Mouse (Mus musculus): Measurements from ENCODE around the gene Slc31a2. TPM values are rescaled to one million over a fixed set of nuclear protein-coding genes. Genes with fewer than 3 reads are reported as not detected.

Slc31a2 gene
- polyA plus RNA-seq, 1 experiment: 30.7 TPM

- WGBS: 93% methylated on average over 4 of the region's 4 CpGs
- H3K4me1 ChIP-seq (ENCODE audit: control insufficient read depth, insufficient read depth, low read length): no peaks in the 10 kb centered on the region
- TF ChIP-seq POLR2A (IDR thresholded peaks at IDR 0.05; ENCODE audit: borderline replicate concordance, extremely low read depth, low read depth, low read length) (no peak), CTCF (IDR thresholded peaks at IDR 0.05; ENCODE audit: insufficient read depth, low read length) (no peak)
- no peak overlapping the region for H3K4me3 ChIP-seq (replicated peaks; ENCODE audit: extremely low read depth, low read depth, low read length)
- no peak for DNase-seq
Observed at GRCm38 (mm10) chr4:62306840-62307239, 44.5 kb downstream of the Slc31a2 start.

DNA sequence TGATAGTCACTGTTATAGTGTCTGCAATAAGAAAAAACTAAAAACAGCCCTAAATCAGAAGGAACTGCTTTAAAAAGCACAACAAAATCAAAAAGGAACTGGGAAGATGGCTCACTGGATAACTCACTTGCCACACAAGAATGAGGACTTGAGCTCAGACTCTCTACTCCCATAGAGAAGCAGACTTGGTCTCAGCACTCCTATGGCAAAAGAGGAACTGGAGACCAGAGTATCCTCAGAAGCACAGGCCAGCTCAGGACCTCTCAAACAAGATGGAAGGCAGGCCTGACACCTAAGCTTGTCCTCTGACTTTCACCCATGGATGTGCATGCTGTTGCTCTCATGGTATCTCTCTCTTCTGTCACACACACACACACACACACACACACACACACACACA, 46.0 kb downstream of the Slc31a2 start:
- no peak overlapping the region for H3K4me3 ChIP-seq (replicated peaks; ENCODE audit: extremely low read depth, low read depth, low read length)
- TF ChIP-seq POLR2A (IDR thresholded peaks at IDR 0.05; ENCODE audit: borderline replicate concordance, extremely low read depth, low read depth, low read length) (no peak), CTCF (IDR thresholded peaks at IDR 0.05; ENCODE audit: insufficient read depth, low read length) (no peak)
- DNase-seq: no peak
- H3K4me1 ChIP-seq (ENCODE audit: control insufficient read depth, insufficient read depth, low read length): no peaks in the 10 kb centered on the region

DNA sequence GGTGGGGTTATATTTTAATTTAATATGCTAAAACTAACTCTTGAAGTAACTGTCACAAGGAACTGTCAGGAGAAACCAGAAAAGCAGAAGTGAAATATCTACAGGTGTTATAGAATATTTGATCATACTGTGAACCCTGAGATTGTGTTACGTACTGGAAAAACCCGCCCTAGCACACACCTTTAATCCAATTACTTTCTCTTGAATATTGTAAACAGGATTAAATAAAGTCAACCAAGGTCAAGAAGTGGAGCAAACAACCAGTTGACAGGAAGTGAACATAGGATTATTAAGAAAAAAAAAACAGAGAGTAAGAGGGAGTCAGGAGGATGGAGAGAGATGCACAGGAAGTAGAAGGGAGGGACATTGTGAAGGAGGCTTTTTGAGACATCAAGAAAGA, 50.5 kb downstream of the Slc31a2 start:
- Histone ChIP-seq H3K4me3 (replicated peaks; ENCODE audit: extremely low read depth, low read depth, low read length) (no peak overlapping the region), H3K4me1 (ENCODE audit: control insufficient read depth, insufficient read depth, low read length) (no peaks in the 10 kb centered on the region)
- TF ChIP-seq CTCF (IDR thresholded peaks at IDR 0.05; ENCODE audit: insufficient read depth, low read length): no peak
- no peak for TF ChIP-seq POLR2A (IDR thresholded peaks at IDR 0.05; ENCODE audit: borderline replicate concordance, extremely low read depth, low read depth, low read length)
- WGBS: 82% methylated on average over 2 of the region's 2 CpGs
- DNase-seq: no peak

DNA sequence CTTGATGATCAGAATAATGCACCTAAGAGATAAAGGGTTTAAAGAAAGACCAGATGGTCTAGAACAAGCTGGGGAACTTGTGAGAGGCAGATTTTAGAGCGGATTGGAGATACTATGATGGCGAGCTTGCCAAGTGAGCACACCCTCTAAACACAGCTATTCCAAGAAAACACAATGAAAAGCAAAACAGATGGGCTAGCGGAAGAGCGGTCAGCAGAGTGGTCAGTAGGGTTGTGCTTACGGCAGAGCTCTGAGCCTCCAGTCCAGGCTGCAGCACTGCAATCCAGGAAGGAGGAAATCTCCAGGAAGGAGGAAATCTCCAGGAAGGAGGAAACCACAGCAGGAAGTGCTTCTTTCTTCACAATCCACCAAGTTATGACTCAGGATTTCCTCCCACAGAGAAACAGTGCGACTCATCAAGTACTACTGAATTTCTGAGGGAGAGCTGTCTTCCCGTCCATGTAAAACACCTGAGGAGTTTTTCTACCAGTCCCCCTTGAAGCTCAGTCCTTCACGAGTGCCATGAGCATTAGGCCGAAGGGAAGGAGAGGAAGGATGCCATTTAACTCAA, 51.4 kb downstream of the Slc31a2 start:
- H3K4me1 ChIP-seq (ENCODE audit: control insufficient read depth, insufficient read depth, low read length): no peaks in the 10 kb centered on the region
- WGBS: 48% methylated on average over 9 of the region's 9 CpGs
- no peak overlapping the region for H3K4me3 ChIP-seq (replicated peaks; ENCODE audit: extremely low read depth, low read depth, low read length)
- no peak for DNase-seq
- TF ChIP-seq CTCF (IDR thresholded peaks at IDR 0.05; ENCODE audit: insufficient read depth, low read length): no peak
- no peak for TF ChIP-seq POLR2A (IDR thresholded peaks at IDR 0.05; ENCODE audit: borderline replicate concordance, extremely low read depth, low read depth, low read length)

- no peak for DNase-seq
- TF ChIP-seq CTCF (IDR thresholded peaks at IDR 0.05; ENCODE audit: insufficient read depth, low read length) (no peak), POLR2A (IDR thresholded peaks at IDR 0.05; ENCODE audit: borderline replicate concordance, extremely low read depth, low read depth, low read length) (no peak)
- no peak overlapping the region for H3K4me3 ChIP-seq (replicated peaks; ENCODE audit: extremely low read depth, low read depth, low read length)
- no peaks in the 10 kb centered on the region for H3K4me1 ChIP-seq (ENCODE audit: control insufficient read depth, insufficient read depth, low read length)
- WGBS: 91% methylated on average over 3 of the region's 3 CpGs
Observed at GRCm38 (mm10) chr4:62314516-62314915, 52.2 kb downstream of the Slc31a2 start.

- 79% methylated on average over 2 of the region's 2 CpGs for WGBS
- DNase-seq: no peak
- Histone ChIP-seq H3K4me3 (replicated peaks; ENCODE audit: extremely low read depth, low read depth, low read length) (no peak overlapping the region), H3K4me1 (ENCODE audit: control insufficient read depth, insufficient read depth, low read length) (no peaks in the 10 kb centered on the region)
- TF ChIP-seq POLR2A (IDR thresholded peaks at IDR 0.05; ENCODE audit: borderline replicate concordance, extremely low read depth, low read depth, low read length): no peak
- no peak for TF ChIP-seq CTCF (IDR thresholded peaks at IDR 0.05; ENCODE audit: insufficient read depth, low read length)
Observed at GRCm38 (mm10) chr4:62316456-62316855, 54.1 kb downstream of the Slc31a2 start.

DNA sequence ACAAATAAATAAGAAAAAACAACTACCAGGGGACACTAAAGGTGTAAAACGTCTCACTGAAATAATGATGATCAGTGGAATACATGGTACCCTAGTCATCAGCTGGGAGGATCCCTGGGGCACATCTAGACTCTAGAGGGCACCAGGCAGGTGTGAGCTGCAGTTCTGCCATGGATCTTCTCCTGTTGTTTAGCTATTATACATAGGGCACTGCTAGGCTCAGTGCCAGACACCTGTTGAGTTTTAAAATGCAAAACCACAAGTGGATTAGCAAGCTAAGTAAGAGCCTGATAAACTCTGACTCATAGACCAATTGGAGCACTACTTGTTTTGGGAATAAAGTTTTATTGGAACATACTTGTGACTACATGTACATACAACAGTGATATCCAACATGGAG, 55.9 kb downstream of the Slc31a2 start:
- DNase-seq: no peak
- TF ChIP-seq POLR2A (IDR thresholded peaks at IDR 0.05; ENCODE audit: borderline replicate concordance, extremely low read depth, low read depth, low read length) (no peak), CTCF (IDR thresholded peaks at IDR 0.05; ENCODE audit: insufficient read depth, low read length) (no peak)
- WGBS: 54% methylated on average over 1 of the region's 1 CpGs
- H3K4me3 ChIP-seq (replicated peaks; ENCODE audit: extremely low read depth, low read depth, low read length): no peak overlapping the region
- H3K4me1 ChIP-seq (ENCODE audit: control insufficient read depth, insufficient read depth, low read length): no peaks in the 10 kb centered on the region

GRCm38 (mm10) chr4:62322684-62323083, 60.3 kb downstream of the Slc31a2 start:
- DNase-seq: no peak

GRCm38 (mm10) chr4:62326111-62326510, 63.7 kb downstream of the Slc31a2 start:
- no peak for DNase-seq
- TF ChIP-seq POLR2A (IDR thresholded peaks at IDR 0.05; ENCODE audit: borderline replicate concordance, extremely low read depth, low read depth, low read length) (no peak), CTCF (IDR thresholded peaks at IDR 0.05; ENCODE audit: insufficient read depth, low read length) (no peak)
- Histone ChIP-seq H3K4me3 (replicated peaks; ENCODE audit: extremely low read depth, low read depth, low read length) (no peak overlapping the region), H3K4me1 (ENCODE audit: control insufficient read depth, insufficient read depth, low read length) (peaks cover 5% of the 10 kb centered on the region; the same call in 1 of the 2 replicates)

More at GRCm38 (mm10) chr4:62322684-62323083, 60.3 kb downstream of the Slc31a2 start:
- Histone ChIP-seq H3K4me1 (ENCODE audit: control insufficient read depth, insufficient read depth, low read length) (peaks cover 5% of the 10 kb centered on the region; the same call in 1 of the 2 replicates), H3K4me3 (replicated peaks; ENCODE audit: extremely low read depth, low read depth, low read length) (no peak overlapping the region)
- 59% methylated on average over 3 of the region's 3 CpGs for WGBS
- TF ChIP-seq POLR2A (IDR thresholded peaks at IDR 0.05; ENCODE audit: borderline replicate concordance, extremely low read depth, low read depth, low read length) (no peak), CTCF (IDR thresholded peaks at IDR 0.05; ENCODE audit: insufficient read depth, low read length) (no peak)

GRCm38 (mm10) chr4:62328941-62329660, 66.7 kb downstream of the Slc31a2 start:
- Histone ChIP-seq H3K4me3 (replicated peaks; ENCODE audit: extremely low read depth, low read depth, low read length) (no peak overlapping the region), H3K4me1 (ENCODE audit: control insufficient read depth, insufficient read depth, low read length) (peaks cover 5% of the 10 kb centered on the region; the same call in 1 of the 2 replicates)
- WGBS: 64% methylated on average over 6 of the region's 6 CpGs
- DNase-seq: no peak
- TF ChIP-seq POLR2A (IDR thresholded peaks at IDR 0.05; ENCODE audit: borderline replicate concordance, extremely low read depth, low read depth, low read length): no peak
- TF ChIP-seq CTCF (IDR thresholded peaks at IDR 0.05; ENCODE audit: insufficient read depth, low read length): no peak

Measured in lung, adult 2 months (tissue).